Mouse (Mus musculus) cerebellum, adult 9-10 months (tissue): ENCODE measurements around the gene Traf4.

Source experiments
- DNase-seq: peaks from one replicate; pipeline ENCODE4 v3.0.0; 2022

The Traf4 gene

DNA sequence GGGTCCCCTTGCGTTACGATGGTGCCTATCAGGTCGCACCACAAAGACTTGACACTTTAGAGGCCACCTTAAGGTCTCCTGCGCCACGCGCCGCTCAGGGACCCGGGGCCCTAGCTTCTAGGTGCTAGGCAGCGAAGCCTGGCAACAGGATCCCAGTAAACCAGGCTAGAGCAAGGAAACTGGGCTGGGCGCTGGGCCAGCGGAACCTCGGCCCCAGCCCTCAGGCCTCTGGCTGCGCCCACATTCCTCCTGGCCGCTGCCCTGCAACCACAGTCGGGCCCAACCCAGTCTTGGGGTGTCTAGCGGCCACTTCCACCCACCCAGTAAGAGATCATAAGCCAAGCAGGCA is 346 bp upstream of the Traf4 start:
- peak; percentile 62 for DNase-seq

DNA sequence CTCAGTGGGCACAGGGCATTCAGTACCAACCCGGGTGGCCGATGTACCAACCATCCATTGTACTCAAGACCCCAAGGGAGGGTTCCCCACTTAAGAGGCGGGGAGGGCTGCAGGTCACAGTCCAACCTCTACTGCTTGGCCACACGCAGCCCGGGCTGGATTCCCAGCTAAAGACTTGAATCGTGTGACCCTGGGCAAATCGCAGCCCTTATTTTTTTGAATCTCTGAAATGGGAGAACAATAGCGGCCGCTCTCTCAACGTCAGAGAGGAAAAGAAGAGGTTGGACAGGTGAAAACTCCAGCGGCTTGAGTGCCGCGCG is 825 bp downstream of the Traf4 start:
- no peak for DNase-seq

DNA sequence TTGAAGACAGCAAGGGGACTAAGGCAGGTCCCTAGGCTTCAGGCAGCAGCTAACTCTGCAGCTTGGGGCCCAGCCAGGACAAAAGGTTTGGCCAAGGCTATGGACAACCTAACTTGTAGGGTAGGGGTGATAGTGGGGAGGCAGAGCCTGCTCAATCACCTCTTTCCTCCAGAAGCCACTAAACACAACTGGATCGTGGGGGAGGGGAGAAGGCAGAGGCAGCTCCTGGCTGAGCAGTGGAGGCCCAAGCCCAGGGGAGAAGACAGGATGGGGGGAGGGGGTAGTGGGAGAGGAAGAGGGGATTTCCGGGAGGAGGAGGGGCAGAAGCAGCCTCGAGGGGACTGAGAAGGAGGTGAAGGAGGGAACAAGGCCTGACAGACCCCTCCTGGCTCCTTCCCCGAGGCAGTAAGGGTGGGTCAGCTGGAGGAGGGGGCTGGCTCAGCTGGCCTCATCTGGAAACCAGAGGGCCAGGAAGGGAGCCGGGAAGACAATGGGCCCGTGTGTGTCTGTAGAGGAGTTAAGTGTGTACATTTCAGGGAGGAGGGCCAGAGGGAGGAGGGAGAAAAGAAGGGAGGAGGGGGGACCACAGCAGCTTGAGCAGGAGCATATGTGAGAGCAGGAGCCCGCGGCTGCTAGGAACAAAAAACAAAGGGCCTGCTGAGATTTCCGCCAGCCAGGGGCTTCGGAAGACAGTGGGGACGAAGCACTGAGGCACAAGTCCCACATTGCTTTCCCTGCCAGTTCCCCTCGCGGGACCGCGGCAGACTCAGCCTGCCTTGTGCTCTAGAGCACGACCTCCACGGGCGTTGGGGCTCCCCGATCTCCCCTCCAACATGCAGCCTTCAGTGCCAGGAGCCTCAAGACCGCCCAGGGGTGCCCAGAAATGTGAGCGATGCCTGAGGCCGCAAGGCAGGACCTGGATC is 1.4 kb downstream of the Traf4 start:
- DNase-seq, result peak; percentile 39

DNA sequence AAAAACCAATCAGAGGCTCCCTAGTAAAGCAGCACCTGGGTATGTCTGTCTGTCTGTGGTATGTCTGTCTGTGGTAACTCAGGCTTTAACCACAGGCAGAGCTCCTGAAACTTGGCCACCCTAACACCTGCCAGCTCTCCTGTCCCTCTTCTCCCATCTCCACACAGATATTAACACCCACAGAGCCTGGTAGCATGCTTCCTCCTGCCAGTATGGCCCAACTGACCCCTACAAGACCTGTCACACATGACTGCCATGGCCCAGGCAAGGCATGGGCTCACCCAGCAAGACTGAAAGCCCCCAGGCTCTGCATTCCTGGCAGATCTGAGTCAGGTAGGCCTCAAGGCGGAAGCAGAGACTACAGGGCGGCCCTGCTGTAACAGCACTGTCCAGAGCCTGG is 2.3 kb downstream of the Traf4 start:
- DNase-seq, result no peak

DNA sequence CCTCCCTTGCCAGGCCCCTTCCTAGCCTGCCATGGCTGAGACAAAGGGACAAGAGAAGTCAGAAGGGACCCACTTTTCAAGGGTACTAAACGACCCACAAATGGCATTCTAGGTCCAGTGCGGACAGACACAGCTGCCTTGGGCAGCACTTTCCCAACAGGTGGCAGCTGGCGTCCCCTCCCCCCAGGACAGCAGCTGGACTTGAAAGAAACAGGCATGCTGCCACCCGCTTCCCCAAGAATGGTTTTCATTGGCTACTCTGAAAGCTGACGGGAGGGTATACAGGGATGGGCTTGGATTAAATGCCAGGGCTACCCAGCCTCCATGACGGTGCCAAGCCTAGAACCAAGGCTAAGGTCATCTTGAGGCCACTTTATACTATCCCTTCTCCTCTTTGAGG is 2.9 kb downstream of the Traf4 start:
- no peak for DNase-seq

DNA sequence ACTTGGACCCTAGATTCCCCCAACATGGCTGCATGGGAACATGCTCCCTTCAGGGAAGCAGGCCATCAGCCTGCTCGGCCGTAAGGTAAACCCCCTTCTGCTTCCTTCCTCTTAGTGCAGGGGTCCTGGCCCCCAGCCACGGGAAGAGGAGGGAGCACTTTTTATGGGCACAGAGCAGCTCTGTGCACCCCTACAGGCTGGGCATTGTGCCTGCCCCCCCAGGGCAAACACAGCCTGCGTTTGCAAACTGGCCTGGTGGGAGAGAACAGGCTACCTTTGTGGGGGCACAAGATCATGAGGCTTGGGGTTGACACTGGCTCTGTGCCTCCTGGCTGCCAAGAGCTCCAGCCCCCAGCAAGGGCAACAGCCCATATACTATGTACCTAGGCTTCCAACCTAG is 3.4 kb downstream of the Traf4 start:
- DNase-seq, result no peak

DNA sequence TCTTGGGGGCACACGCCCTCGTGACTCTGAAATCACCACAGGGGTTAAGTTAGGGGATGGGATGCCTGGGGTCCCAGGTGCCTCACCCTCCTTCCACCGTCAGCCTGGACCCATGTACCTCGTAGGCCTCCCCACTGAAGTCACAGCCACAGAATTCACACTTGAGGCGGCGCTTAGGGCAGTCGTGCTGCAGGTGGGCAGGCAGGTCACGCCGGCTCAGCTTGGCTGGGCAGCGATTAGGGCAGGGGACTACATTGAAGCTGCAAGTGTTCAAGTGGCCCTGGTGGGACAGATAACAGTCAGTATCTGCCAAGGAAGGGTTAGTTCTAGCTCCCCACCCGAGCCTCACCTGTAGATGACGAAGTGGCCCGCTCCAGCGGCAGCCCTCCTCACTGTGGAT is 4.2 kb downstream of the Traf4 start:
- no peak for DNase-seq

DNA sequence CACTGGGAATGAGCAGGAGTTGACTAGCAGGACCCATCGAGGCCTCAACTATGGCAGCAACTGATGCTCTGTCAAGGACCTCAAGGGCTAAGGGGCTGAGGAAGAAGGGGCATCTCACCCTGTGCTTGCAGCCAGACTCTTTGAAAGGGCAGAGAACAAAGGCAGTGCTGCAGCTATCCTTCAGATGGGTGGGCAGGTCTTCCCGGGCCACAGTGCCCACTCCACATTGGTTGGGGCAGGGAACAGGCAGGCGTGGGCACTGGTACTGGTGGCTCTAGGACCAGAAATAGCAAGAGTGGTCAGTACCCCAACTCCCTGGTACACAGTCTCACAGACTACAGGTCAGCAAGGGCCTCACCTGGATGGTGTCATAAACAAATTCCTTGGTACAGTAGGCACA is 4.7 kb downstream of the Traf4 start:
- DNase-seq, result no peak

DNA sequence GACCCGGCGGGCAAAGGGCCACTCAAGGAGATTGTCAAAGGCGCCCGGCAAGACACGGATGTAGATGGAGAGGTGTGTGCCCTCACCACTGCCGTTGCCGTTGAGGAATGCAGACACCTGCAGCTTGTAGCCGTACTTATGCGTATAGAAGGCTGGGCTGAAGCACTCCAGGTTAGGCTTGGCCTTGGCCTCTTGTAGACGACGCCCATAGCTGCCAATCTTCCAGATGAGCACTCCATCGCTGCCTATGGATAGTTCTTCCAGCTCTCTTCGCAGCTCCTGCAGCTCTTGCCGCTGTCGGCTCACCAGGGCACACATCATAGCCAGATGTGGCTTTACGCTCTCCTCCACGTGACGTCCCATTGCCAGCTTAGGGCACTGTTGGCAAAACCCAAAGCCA is 5.2 kb downstream of the Traf4 start:
- no peak for DNase-seq

DNA sequence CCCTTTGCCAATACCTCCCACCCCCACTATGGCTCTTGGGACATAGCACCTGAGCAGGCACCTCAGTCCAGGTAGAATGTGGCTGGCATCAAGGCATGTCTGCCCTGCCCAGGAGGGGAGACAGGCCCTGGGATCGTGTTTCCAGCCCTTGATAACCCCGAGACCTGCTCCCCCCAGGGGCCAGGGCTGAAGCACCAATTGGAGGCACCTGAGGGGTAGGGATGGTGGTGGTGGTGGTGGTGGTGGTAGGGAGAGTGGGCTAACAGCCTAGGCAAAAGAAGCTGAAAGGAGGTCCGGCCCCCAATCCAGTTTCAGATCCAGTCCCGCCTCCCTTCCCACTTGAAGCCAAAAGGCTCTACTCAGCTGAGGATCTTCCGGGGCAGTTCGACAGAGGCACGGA is 5.8 kb downstream of the Traf4 start:
- DNase-seq, result no peak

DNA sequence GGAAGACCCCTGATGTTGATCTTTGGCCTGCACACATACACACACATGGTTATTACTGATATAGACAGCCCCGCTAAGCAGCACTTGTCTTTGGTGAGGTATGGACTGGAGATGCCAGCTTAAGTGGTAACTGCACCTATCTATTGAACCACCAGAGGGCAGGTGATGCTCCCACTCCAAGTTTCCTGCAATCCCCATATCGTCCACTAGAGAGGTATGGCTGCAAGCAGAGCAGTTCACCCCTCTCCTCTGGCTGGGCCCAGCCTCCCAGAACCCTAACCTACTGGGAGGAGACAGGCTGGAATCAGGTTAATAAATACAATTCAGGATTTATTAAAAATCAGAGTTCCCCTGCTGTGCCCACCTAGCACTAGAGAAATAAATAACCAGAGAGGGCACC is 6.3 kb downstream of the Traf4 start:
- peak; percentile 91 for DNase-seq

DNA sequence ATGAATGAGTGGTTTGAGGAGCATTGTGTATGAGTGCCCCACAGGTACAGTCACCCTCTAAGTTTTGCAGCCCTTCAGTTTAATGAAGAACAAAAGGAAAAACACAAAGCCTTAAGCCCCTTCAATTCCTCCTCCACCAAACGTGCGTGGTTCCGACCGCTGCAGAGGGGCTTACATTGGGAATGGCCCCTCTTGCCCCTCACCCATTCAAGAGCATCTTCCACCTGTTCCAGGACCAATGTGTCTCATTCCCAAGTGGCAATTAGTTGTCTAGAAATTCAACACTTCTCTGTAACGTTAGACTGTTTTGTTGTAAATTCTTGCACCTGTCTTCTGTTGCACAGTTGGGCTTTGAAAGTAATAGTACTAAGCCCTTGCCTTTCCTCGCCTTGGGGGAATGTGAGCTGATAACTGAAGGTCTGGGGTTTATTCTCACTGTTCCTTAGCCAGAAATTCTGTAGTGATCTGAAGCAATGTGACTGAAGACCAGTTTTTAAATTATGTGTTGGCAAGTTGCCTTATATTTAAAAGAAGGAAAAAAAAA is 9.2 kb downstream of the Traf4 start:
- no peak for DNase-seq

DNA sequence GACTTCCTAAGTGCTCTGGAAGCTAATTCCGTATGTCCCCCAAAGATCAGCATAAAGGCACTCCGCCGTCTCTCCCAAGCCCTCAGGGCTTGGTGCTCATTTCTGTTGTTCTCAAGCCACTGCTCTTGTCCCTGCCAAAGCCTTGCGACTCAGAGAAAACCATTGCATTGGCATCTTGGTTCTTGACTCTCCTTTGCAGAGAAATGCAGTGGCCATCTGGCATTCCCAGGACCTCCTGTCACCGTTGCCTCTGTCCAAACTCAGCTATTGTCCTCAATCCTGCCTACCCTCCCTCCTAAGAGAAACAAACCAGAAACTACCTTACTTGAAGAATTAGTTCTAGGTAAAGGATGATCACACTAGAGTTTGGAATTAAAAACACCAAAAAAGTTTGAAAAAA is 9.7 kb downstream of the Traf4 start:
- DNase-seq, result no peak

DNA sequence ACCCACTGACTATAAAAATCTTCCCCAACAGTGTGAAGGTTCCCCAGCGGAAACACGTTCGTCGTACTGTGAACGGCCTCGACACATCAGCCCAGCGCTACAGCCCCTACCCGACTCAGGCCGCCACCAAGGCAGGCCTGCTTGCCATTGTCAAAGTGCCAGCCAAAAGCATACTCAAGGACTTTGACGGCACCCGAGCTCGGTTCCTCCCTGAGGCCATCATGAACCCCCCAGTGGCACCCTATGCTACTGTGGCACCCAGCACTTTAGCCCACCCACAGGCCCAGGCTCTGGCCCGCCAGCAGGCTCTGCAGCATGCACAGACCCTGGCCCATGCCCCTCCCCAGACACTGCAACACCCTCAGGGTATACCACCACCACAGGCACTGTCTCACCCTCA is 11.6 kb downstream of the Traf4 start:
- no peak for DNase-seq

DNA sequence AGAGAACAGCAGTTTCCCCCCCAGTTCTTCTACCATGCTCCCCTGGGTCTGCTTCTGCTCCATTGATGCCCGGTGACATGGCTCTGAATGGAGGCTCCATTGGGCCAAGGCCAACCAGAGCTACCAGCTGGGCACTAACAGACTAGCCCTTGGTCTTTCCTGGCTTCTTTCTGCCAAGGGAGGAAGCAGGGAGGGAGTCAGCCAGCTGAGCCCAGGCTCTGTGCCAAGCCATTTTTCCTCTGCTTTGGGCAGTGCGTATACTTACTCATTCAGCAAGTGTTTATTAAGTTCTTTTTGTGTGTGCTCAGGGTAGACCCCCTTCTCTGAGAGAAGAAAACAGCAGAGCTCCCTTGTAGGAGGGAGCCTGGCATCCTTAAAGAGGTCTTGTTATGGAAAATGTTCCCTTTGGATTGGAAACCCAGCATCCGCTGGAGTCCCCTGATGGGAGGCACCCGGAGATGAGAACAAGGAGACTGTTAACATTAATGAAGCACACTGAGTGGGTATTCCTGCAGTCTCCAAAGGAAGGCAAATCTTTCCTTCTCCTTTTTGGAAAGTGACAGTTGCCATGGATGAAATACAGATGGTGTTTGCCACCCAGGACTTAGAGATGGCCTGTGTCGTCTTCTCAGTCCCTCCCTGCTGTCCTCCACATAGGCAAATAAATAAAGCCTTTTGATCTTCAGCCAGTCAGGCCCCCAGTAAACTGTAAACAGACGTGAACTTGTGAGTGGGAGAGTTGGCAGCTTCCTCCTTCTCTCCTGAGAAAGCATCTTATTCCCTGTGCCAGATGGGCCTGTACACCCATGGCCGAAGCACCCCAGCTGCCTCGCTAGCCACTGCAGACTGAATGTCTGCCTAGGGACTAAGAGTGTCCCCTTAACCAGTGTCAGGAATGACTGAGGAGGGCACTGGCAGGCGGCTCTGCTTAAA is 12.8 kb downstream of the Traf4 start:
- DNase-seq, result peak; percentile 90

DNA sequence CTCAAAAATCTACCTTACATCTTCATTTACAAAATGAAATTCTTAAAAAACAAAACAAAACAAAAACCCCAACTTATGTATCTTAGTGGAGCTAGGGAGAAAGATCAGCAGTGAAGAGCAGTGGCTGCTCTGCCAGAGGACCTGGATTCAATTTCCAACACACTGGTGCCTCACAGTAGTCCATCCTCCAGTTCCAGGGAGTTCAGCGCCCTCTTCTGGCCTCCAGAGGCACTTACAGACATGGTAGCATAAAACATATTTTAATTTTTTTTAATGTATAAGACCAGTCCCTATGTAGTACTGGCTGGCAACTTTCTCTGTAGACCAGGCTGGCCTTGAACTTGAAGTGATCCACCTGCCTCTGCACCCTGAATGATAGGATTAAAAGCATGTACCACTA is 14.2 kb downstream of the Traf4 start:
- no peak for DNase-seq

DNA sequence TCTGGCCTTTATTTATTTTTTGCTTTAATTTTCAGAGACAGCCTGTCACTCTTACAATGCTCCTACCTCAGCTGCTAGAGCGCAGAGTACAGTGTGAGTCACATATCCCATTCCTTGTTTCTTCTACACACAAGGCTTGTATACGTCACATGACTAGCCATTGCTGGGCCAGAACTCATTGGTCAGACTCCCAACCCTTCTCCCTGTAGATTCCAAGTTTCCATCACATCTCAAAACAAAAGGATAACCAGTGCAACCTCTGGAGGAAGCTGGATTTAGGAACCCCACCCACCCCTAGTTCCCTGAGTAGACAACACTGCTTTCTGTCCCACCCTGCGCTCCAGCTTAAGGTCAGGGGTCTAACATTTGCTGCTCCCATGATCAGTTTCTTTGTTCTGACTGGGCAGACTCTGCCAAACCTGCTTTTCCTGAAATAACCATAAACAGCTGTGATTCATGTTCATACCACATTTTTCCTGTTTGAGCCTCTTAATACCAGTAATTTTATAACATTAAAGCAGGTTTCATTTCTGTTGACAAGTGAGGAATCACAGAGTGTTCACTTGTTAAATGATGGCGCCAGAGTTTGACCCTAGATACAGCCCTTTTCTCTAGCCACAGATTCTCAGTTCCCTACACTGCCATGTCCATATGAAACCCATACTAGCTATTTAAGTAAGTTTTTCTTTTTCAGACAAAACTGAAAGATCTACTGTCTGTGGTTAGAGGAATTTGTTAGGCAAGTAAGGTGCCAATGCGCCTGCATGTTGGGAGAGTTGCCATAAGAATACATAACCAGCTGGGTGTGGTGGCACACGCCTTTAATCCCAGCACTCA is 18.5 kb downstream of the Traf4 start:
- DNase-seq, result no peak

DNA sequence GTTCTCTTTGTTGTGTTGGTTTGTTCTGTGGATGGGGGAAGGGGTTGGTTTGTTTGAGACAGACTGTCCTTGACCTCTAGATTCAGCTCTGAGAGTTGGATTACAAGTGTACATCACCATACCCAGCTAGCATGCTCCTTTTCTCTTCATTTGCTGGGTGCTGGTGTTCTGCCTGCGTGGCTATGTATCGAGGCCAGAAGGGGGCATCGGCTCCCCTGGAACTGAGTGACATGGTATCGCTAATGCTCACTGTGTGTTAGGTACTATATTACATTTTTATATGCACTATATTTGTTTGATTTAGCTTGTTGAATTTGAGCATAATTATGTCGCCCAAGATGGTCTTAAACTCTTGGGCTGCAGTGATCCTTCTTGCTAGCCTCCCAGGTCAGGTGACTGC is 19.2 kb downstream of the Traf4 start:
- DNase-seq, result no peak

DNA sequence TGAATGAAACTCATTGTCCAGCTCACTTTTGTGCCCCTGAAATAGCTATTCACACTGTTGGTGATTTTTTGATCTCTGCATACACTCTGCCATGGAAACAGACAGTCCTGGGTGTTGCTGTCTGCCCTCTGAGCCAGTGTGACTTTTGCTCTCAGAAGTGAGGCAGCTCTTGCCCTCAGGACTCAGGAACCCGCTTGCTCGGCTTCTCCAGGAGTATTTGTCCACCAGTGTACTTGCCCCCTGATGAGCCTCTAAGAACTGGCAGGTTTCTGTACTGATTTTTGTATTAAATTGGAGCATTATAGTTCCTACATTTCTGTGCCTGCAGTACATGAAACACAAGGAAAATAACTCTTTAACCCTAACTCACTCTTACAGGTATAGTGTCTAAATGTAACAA is 21.9 kb downstream of the Traf4 start:
- no peak for DNase-seq

DNA sequence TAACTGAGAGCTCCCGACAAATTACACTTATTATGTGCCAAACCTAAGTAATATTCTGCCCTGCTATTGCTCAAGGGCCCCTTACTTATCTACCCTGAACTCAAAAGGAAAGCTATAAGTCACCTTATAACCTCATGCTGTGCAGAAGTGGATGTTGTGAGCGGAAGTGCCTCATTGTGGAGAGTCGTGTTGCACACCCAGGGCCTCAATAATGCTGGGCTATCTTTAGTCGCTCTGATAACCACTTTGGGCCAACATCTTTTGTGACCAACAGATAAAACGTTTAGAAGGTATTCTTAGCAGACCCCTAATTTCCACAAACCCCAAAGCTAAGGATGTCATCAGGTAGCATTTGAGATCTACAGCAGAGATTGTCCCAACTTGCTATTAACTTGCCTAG is 24.7 kb downstream of the Traf4 start:
- DNase-seq, result no peak

DNA sequence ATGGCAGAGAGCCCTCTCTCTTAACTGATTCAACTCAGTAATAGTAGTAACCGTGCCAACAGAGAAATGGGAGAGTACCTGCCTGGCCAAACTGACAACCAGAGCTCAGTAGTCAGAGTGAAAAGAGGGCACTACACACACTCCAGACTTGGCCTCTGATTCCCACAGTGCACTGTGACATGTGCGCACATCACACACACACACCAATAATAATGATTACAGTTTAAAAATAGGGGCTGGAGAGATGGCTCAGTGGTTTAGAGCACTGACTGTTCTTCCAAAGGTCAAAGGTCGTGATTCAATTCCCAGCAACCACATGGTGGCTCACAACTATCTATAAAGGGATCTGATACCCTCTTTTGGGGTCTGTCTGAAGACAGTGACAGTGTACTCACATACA is 27.4 kb downstream of the Traf4 start:
- no peak for DNase-seq

DNA sequence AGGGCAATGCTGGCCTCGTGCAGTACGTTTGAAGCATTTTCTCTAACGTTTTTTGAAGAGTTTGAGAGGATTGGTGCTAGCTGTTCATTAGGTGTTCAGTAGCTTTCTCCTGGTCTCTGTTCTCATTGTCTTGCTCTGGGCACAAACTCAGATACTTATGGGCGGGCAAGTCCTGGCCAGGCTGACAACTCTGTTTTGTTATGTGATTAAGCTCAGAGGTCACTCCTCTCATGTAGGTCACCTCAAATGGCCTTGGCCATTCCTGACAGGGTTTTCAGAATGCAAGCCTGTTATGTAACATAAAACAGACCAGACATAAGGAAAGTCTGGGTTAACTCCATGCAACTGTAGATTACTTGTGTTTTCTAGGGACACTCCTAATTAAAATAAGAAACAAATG is 27.8 kb downstream of the Traf4 start:
- DNase-seq, result no peak

DNA sequence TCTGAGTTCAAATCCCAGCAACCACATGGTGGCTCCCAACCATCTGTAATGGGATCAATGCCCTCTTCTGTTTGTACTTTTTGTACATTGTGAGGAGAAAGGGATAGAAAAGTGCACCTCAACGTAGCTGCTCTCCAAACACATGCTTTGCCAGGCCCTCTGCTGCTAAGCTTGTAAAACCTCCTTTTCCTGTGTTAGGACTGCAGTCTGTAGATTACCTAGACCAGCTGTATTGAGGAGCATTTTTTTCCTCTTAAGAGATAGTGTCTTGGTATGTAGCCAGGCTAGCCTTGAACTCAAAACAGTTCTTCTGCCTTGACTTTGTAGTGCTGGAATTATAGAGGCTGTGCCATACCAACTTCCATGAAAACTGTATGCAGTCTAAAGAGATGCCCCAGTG is 29.3 kb downstream of the Traf4 start:
- DNase-seq, result no peak
